Mouse (Mus musculus): Measurements from ENCODE around the gene Htr1f.

GRCm38 (mm10) chr16:65127846-65128245 is 22.2 kb upstream of the Htr1f start:
- TF ChIP-seq GATA1 (IDR thresholded peaks at IDR 0.05; ENCODE audit: borderline replicate concordance, low read length) (no peak), FLI1 (IDR thresholded peaks at IDR 0.05; ENCODE audit: low read length) (no peak)

Data from megakaryocyte, embryonic 14.5 days (primary cell).